Mouse (Mus musculus): Measurements from ENCODE around the gene Git2.

The Git2 gene

GRCm38 (mm10) chr5:114686726-114687210 lies 88.5 kb downstream of the Git2 start:
- DNase-seq (ENCODE audit: low read depth, low spot score): no peak

- DNase-seq (ENCODE audit: low read depth, low spot score): no peak
Measured at GRCm38 (mm10) chr5:114685986-114686385, 89.3 kb downstream of the Git2 start.

- no peak for DNase-seq (ENCODE audit: low read depth, low spot score)
Measured at GRCm38 (mm10) chr5:114681717-114682116, 93.6 kb downstream of the Git2 start.

- no peak for DNase-seq (ENCODE audit: low read depth, low spot score)
Measured at GRCm38 (mm10) chr5:114680676-114681285, 94.5 kb downstream of the Git2 start.

- peak; percentile 9 for DNase-seq (ENCODE audit: low read depth, low spot score)
Measured at GRCm38 (mm10) chr5:114679841-114680591, 95.3 kb downstream of the Git2 start.

Data from ES-CJ7 (cell line).